Mouse (Mus musculus): ENCODE measurements around the gene Igfbp7. TPM values are rescaled to one million over a fixed set of nuclear protein-coding genes. Genes with fewer than 3 reads are reported as not detected.

Gene Igfbp7
- total and polyA plus RNA-seq, 3 experiments = not detected

GRCm38 (mm10) chr5:77442856-77443623 is 35.2 kb upstream of the Igfbp7 start:
- no peaks in the 10 kb centered on the region for H3K36me3 ChIP-seq (replicated peaks)
- TF ChIP-seq GATA1 (IDR thresholded peaks at IDR 0.05; ENCODE audit: borderline replicate concordance, low read length) (no peak), TAL1 (conservative IDR thresholded peaks at IDR 0.05; ENCODE audit: low read depth, low read length) (no peak), GATA2 (IDR thresholded peaks at IDR 0.05; ENCODE audit: borderline replicate concordance, low read depth, low read length) (no peak), POLR2AphosphoS5 (IDR thresholded peaks at IDR 0.05; ENCODE audit: insufficient replicate concordance, low read depth, low read length) (no peak)
- no peak for ATAC-seq (ENCODE audit: extremely low read depth, insufficient number of reproducible peaks, low FRiP score, poor library complexity, severe bottlenecking)
- no peaks in the 10 kb centered on the region for H3K27me3 ChIP-seq (ENCODE audit: insufficient read depth, low read length)
- no peak for DNase-seq (ENCODE audit: low spot score)
- H3K9me3 ChIP-seq (replicated peaks) = peaks cover 34% of the 10 kb centered on the region
- H3K4me1 ChIP-seq (ENCODE audit: insufficient read depth, low read depth, low read length) = no peaks in the 10 kb centered on the region
- H3K4me3 ChIP-seq (ENCODE audit: low read depth, low read length) = no peak overlapping the region

GRCm38 (mm10) chr5:77436308-77436707 is 28.5 kb upstream of the Igfbp7 start:
- Histone ChIP-seq H3K4me1 (ENCODE audit: insufficient read depth, low read depth, low read length) (no peaks in the 10 kb centered on the region), H3K36me3 (replicated peaks) (no peaks in the 10 kb centered on the region), H3K9me3 (replicated peaks) (peaks cover 28% of the 10 kb centered on the region), H3K27me3 (ENCODE audit: insufficient read depth, low read length) (no peaks in the 10 kb centered on the region), H3K4me3 (ENCODE audit: low read depth, low read length) (no peak overlapping the region)
- no peak for DNase-seq (ENCODE audit: low spot score)
- no peak for TF ChIP-seq TAL1 (conservative IDR thresholded peaks at IDR 0.05; ENCODE audit: low read depth, low read length)
- no peak for TF ChIP-seq GATA2 (IDR thresholded peaks at IDR 0.05; ENCODE audit: borderline replicate concordance, low read depth, low read length)
- no peak for TF ChIP-seq POLR2AphosphoS5 (IDR thresholded peaks at IDR 0.05; ENCODE audit: insufficient replicate concordance, low read depth, low read length)
- TF ChIP-seq CTCF (IDR thresholded peaks at IDR 0.05; ENCODE audit: low read depth, low read length) = no peak
- no peak for TF ChIP-seq GATA1 (IDR thresholded peaks at IDR 0.05; ENCODE audit: borderline replicate concordance, low read length)
- ATAC-seq (ENCODE audit: extremely low read depth, insufficient number of reproducible peaks, low FRiP score, poor library complexity, severe bottlenecking) = no peak

- ATAC-seq (ENCODE audit: extremely low read depth, insufficient number of reproducible peaks, low FRiP score, poor library complexity, severe bottlenecking) (no peak), DNase-seq (ENCODE audit: low spot score) (no peak)
These were observed 26.2 kb upstream of the Igfbp7 start for GRCm38 (mm10) chr5:77434060-77434459.

GRCm38 (mm10) chr5:77433561-77433960 is 25.7 kb upstream of the Igfbp7 start:
- Histone ChIP-seq H3K36me3 (replicated peaks) (no peaks in the 10 kb centered on the region), H3K27me3 (ENCODE audit: insufficient read depth, low read length) (no peaks in the 10 kb centered on the region), H3K9me3 (replicated peaks) (peaks cover 25% of the 10 kb centered on the region), H3K4me1 (ENCODE audit: insufficient read depth, low read depth, low read length) (no peaks in the 10 kb centered on the region), H3K4me3 (ENCODE audit: low read depth, low read length) (no peak overlapping the region)
- DNase-seq (ENCODE audit: low spot score) (no peak), ATAC-seq (ENCODE audit: extremely low read depth, insufficient number of reproducible peaks, low FRiP score, poor library complexity, severe bottlenecking) (no peak)
- TF ChIP-seq POLR2AphosphoS5 (IDR thresholded peaks at IDR 0.05; ENCODE audit: insufficient replicate concordance, low read depth, low read length) = no peak
- TF ChIP-seq CTCF (IDR thresholded peaks at IDR 0.05; ENCODE audit: low read depth, low read length) = no peak
- TF ChIP-seq TAL1 (conservative IDR thresholded peaks at IDR 0.05; ENCODE audit: low read depth, low read length) = no peak
- no peak for TF ChIP-seq GATA1 (IDR thresholded peaks at IDR 0.05; ENCODE audit: borderline replicate concordance, low read length)
- TF ChIP-seq GATA2 (IDR thresholded peaks at IDR 0.05; ENCODE audit: borderline replicate concordance, low read depth, low read length) = no peak

More at GRCm38 (mm10) chr5:77434060-77434459, 26.2 kb upstream of the Igfbp7 start:
- Histone ChIP-seq H3K4me1 (ENCODE audit: insufficient read depth, low read depth, low read length) (no peaks in the 10 kb centered on the region), H3K9me3 (replicated peaks) (peaks cover 22% of the 10 kb centered on the region), H3K27me3 (ENCODE audit: insufficient read depth, low read length) (no peaks in the 10 kb centered on the region), H3K4me3 (ENCODE audit: low read depth, low read length) (no peak overlapping the region), H3K36me3 (replicated peaks) (no peaks in the 10 kb centered on the region)
- no peak for TF ChIP-seq GATA1 (IDR thresholded peaks at IDR 0.05; ENCODE audit: borderline replicate concordance, low read length)

GRCm38 (mm10) chr5:77433119-77433518 is 25.3 kb upstream of the Igfbp7 start:
- ATAC-seq (ENCODE audit: extremely low read depth, insufficient number of reproducible peaks, low FRiP score, poor library complexity, severe bottlenecking) (no peak), DNase-seq (ENCODE audit: low spot score) (no peak)
- Histone ChIP-seq H3K4me1 (ENCODE audit: insufficient read depth, low read depth, low read length) (no peaks in the 10 kb centered on the region), H3K27me3 (ENCODE audit: insufficient read depth, low read length) (no peaks in the 10 kb centered on the region), H3K4me3 (ENCODE audit: low read depth, low read length) (no peak overlapping the region), H3K36me3 (replicated peaks) (no peaks in the 10 kb centered on the region), H3K9me3 (replicated peaks) (peaks cover 26% of the 10 kb centered on the region)
- TF ChIP-seq POLR2AphosphoS5 (IDR thresholded peaks at IDR 0.05; ENCODE audit: insufficient replicate concordance, low read depth, low read length) (no peak), GATA1 (IDR thresholded peaks at IDR 0.05; ENCODE audit: borderline replicate concordance, low read length) (no peak), GATA2 (IDR thresholded peaks at IDR 0.05; ENCODE audit: borderline replicate concordance, low read depth, low read length) (no peak)

GRCm38 (mm10) chr5:77432446-77432845 is 24.6 kb upstream of the Igfbp7 start:
- H3K36me3 ChIP-seq (replicated peaks) = no peaks in the 10 kb centered on the region
- DNase-seq (ENCODE audit: low spot score) (no peak), ATAC-seq (ENCODE audit: extremely low read depth, insufficient number of reproducible peaks, low FRiP score, poor library complexity, severe bottlenecking) (no peak)
- H3K9me3 ChIP-seq (replicated peaks) = peaks cover 28% of the 10 kb centered on the region
- H3K4me3 ChIP-seq (ENCODE audit: low read depth, low read length) = no peak overlapping the region
- TF ChIP-seq GATA1 (IDR thresholded peaks at IDR 0.05; ENCODE audit: borderline replicate concordance, low read length) (no peak), POLR2AphosphoS5 (IDR thresholded peaks at IDR 0.05; ENCODE audit: insufficient replicate concordance, low read depth, low read length) (no peak), CTCF (IDR thresholded peaks at IDR 0.05; ENCODE audit: low read depth, low read length) (no peak), GATA2 (IDR thresholded peaks at IDR 0.05; ENCODE audit: borderline replicate concordance, low read depth, low read length) (no peak), TAL1 (conservative IDR thresholded peaks at IDR 0.05; ENCODE audit: low read depth, low read length) (no peak)
- no peaks in the 10 kb centered on the region for H3K27me3 ChIP-seq (ENCODE audit: insufficient read depth, low read length)
- no peaks in the 10 kb centered on the region for H3K4me1 ChIP-seq (ENCODE audit: insufficient read depth, low read depth, low read length)
